Mouse (Mus musculus): ENCODE measurements at regions not wholly inside any gene's neighbourhood (a gene's known extent, or its start where the extent isn't known, plus 50 kb on each side); places are given as distances from the start of the nearest gene placed in this dataset.

DNA sequence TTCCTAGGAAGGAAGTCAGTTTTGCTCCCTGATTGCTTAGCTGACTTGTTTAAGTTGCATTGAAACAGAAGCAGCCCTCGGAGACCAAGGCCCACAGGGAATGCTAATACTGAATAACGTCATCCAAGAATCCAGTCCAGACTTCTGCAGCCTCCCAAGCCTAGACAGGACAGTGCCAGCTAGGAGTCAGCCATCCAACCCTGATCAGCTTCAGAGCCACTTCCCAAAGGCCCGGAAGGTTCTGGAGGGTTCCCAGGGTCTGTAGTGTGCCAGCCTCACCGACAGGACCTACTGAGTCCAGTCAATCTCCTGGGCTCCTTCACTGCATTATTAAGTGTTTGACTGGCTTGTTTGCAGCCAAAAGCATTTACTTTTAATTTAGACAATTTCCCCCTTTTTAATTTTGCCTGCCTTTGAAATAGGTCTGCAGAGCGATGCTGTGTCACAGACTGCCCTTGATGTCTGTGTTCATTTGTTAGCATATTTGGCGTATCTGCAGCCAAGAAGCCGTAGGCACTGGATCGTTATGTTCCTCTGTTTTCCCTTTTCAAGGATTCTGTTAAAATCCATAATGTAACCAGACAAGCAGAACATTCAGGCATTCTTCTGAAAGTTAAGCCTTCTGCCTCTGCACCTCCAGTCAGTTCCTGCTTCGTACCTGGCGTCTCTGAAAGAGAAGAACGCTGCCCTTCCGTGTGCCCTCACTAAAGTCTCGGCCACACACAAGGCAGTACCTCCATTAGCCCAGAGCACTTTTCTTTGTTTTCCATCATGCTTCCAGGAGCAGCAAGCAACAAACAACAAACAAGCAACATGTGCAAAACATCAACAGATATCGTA, 106.5 kb upstream of the Nebl start:
- TF ChIP-seq POLR2A (IDR thresholded peaks at IDR 0.05; ENCODE audit: insufficient read depth, low read depth, low read length): no peak
- no peak for TF ChIP-seq CTCF (IDR thresholded peaks at IDR 0.05; ENCODE audit: insufficient read depth, low read depth, low read length)
